Mouse (Mus musculus) MEL (cell line): ENCODE measurements at regions not wholly inside any gene's neighbourhood (a gene's known extent, or its start where the extent isn't known, plus 50 kb on each side); places are given as distances from the start of the nearest gene placed in this dataset.

ENCODE experiments used
- DNase-seq: peaks from one replicate; pipeline ENCODE4 v3.0.0; 2011; ENCODE audit warnings: low read depth, low spot score
- H3K27ac ChIP-seq: 2 replicates; pipeline ENCODE4 v1.5.1; 2012; ENCODE audit warnings: low read depth, mild to moderate bottlenecking, control low read depth, low read length, moderate library complexity; ENCODE audit not compliant: control insufficient read depth
- H3K27me3 ChIP-seq, 2 experiments: fragments of 150-350 bp in 1 of 2; sonication (generic) in 1 of 2; 2 replicates each; pipeline ENCODE4 v1.6.1; 2012; ENCODE audit warnings: low read length in 2 of 2, mild to moderate bottlenecking in 2 of 2, improper control_type of control experiment in 1 of 2, moderate library complexity in 1 of 2; ENCODE audit not compliant: insufficient read depth in 2 of 2, control insufficient read depth in 1 of 2
- H3K36me3 ChIP-seq, 2 experiments: 2 replicates each; pipeline ENCODE4 v1.6.1; 2012 to 2014; ENCODE audit warnings: low read length in 2 of 2, improper control_type of control experiment in 1 of 2, inconsistent platforms in 1 of 2, mild to moderate bottlenecking in 1 of 2; ENCODE audit not compliant: insufficient read depth in 2 of 2, control insufficient read depth in 1 of 2
- H3K4me1 ChIP-seq, 2 experiments: fragments of 150-350 bp in 1 of 2; sonication (generic) in 1 of 2; 2 replicates each; pipeline ENCODE4 v1.6.1; 2012; ENCODE audit warnings: low read length in 2 of 2, improper control_type of control experiment in 1 of 2, mild to moderate bottlenecking in 1 of 2; ENCODE audit not compliant: insufficient read depth in 2 of 2, control insufficient read depth in 1 of 2
- H3K4me3 ChIP-seq, 2 experiments: fragments of 150-350 bp in 1 of 2; sonication (generic) in 1 of 2; 2 replicates each; pipeline ENCODE4 v1.5.1; 2012; ENCODE audit warnings: low read depth in 2 of 2, low read length in 2 of 2, mild to moderate bottlenecking in 2 of 2, moderate library complexity in 2 of 2, control low read depth in 1 of 2, improper control_type of control experiment in 1 of 2; ENCODE audit not compliant: control insufficient read depth in 1 of 2, insufficient read depth in 1 of 2
- H3K79me2 ChIP-seq: 2 replicates; pipeline ENCODE4 v1.6.1; 2012; ENCODE audit warnings: mild to moderate bottlenecking, low read length, moderate library complexity; ENCODE audit not compliant: control insufficient read depth, poor library complexity, insufficient read depth
- H3K9ac ChIP-seq: 2 replicates; pipeline ENCODE4 v1.6.1; 2012; ENCODE audit warnings: low read depth, mild to moderate bottlenecking, control low read depth, low read length, moderate library complexity; ENCODE audit not compliant: control insufficient read depth, poor library complexity, severe bottlenecking
- H3K9me3 ChIP-seq: fragments of 150-350 bp; sonication (generic); replicated peaks from 2 replicates; pipeline ENCODE4 v1.6.1; 2012; ENCODE audit warnings: mild to moderate bottlenecking, low read length, improper control_type of control experiment, moderate library complexity; ENCODE audit not compliant: insufficient read depth
- CHD1 ChIP-seq: IDR thresholded peaks from 2 replicates; pipeline ENCODE4 v1.6.1; 2012; ENCODE audit warnings: low read depth, mild to moderate bottlenecking, inconsistent platforms, low read length, improper control_type of control experiment
- CHD2 ChIP-seq: IDR thresholded peaks from 2 replicates; pipeline ENCODE4 v1.6.1; 2011; ENCODE audit warnings: low read length, improper control_type of control experiment
- ELF1 ChIP-seq: IDR thresholded peaks from 2 replicates; pipeline ENCODE4 v1.6.1; 2014; ENCODE audit warnings: low read depth, mild to moderate bottlenecking, inconsistent platforms, low read length, improper control_type of control experiment, moderate library complexity
- HCFC1 ChIP-seq: IDR thresholded peaks from 2 replicates; pipeline ENCODE4 v1.6.1; 2012; ENCODE audit warnings: low read depth, mild to moderate bottlenecking, inconsistent platforms, low read length, improper control_type of control experiment, moderate library complexity
- MEF2A ChIP-seq: IDR thresholded peaks from 2 replicates; pipeline ENCODE4 v1.6.1; 2014; ENCODE audit warnings: low read depth, mild to moderate bottlenecking, inconsistent platforms, low read length, improper control_type of control experiment; ENCODE audit not compliant: poor library complexity, insufficient replicate concordance, severe bottlenecking; ENCODE audit errors: extremely low read depth
- MYB ChIP-seq: IDR thresholded peaks from 2 replicates; pipeline ENCODE4 v1.6.1; 2011; ENCODE audit warnings: mild to moderate bottlenecking, low read depth, low read length, improper control_type of control experiment
- MYC ChIP-seq: IDR thresholded peaks from 2 replicates; pipeline ENCODE4 v1.6.1; 2011; ENCODE audit warnings: low read depth, mild to moderate bottlenecking, low read length, improper control_type of control experiment, moderate library complexity
- POLR2AphosphoS5 ChIP-seq: IDR thresholded peaks from 2 replicates; pipeline ENCODE4 v1.6.1; 2012; ENCODE audit warnings: low read depth, borderline replicate concordance, mild to moderate bottlenecking, inconsistent platforms, low read length, moderate library complexity, mixed read lengths
- TAL1 ChIP-seq: IDR thresholded peaks from 2 replicates; pipeline ENCODE4 v1.6.1; 2012; ENCODE audit warnings: mild to moderate bottlenecking, inconsistent platforms, low read length, moderate library complexity, mixed read lengths
- USF1 ChIP-seq: IDR thresholded peaks from 2 replicates; pipeline ENCODE4 v1.6.1; 2014; ENCODE audit warnings: low read depth, mild to moderate bottlenecking, inconsistent platforms, low read length, improper control_type of control experiment, moderate library complexity
- ZC3H11A ChIP-seq: IDR thresholded peaks from 2 replicates; pipeline ENCODE4 v1.6.1; 2012; ENCODE audit warnings: low read depth, mild to moderate bottlenecking, inconsistent platforms, low read length, improper control_type of control experiment

- H3K27ac ChIP-seq, result no peak overlapping the region
- H3K9ac ChIP-seq, result no peak overlapping the region
- H3K4me1 ChIP-seq, result no peaks in the 10 kb centered on the region
- no peaks in the 10 kb centered on the region for H3K79me2 ChIP-seq
- no peaks in the 10 kb centered on the region; a peak in 1 of 4 replicates for H3K27me3 ChIP-seq
- H3K9me3 ChIP-seq, result no peaks in the 10 kb centered on the region
- TF ChIP-seq MEF2A (no peak), TAL1 (no peak)
- no peak for DNase-seq
- no peak overlapping the region for H3K4me3 ChIP-seq
- H3K36me3 ChIP-seq, result no peaks in the 10 kb centered on the region
Measured at GRCm38 (mm10) chr11:44185218-44185890, 214.5 kb upstream of the Il12b start.

- H3K9me3 ChIP-seq, result no peaks in the 10 kb centered on the region
- H3K27me3 ChIP-seq, result no peaks in the 10 kb centered on the region; a peak in 1 of 4 replicates
- H3K4me1 ChIP-seq, result no peaks in the 10 kb centered on the region
- no peak overlapping the region for H3K9ac ChIP-seq
- no peak overlapping the region for H3K4me3 ChIP-seq
- no peaks in the 10 kb centered on the region for H3K36me3 ChIP-seq
- no peak overlapping the region for H3K27ac ChIP-seq
- no peak for DNase-seq
- TF ChIP-seq ELF1, result no peak
- TF ChIP-seq USF1, result no peak
- TF ChIP-seq CHD1, result no peak
- no peak for TF ChIP-seq CHD2
- TF ChIP-seq ZC3H11A, result no peak
- no peak for TF ChIP-seq POLR2AphosphoS5
- TF ChIP-seq HCFC1, result no peak
- no peaks in the 10 kb centered on the region for H3K79me2 ChIP-seq
Measured at GRCm38 (mm10) chr11:44188202-44188601, 211.7 kb upstream of the Il12b start.

GRCm38 (mm10) chr11:44193806-44194205 is 206.1 kb upstream of the Il12b start:
- TF ChIP-seq POLR2AphosphoS5, result no peak
- no peak for TF ChIP-seq MYB
- TF ChIP-seq MYC, result no peak
- no peaks in the 10 kb centered on the region for H3K36me3 ChIP-seq
- no peaks in the 10 kb centered on the region for H3K4me1 ChIP-seq
- H3K4me3 ChIP-seq, result no peak overlapping the region
- no peaks in the 10 kb centered on the region for H3K27me3 ChIP-seq
- H3K79me2 ChIP-seq, result no peaks in the 10 kb centered on the region
- H3K9me3 ChIP-seq, result no peaks in the 10 kb centered on the region
- H3K27ac ChIP-seq, result no peak overlapping the region
- no peak overlapping the region for H3K9ac ChIP-seq
- DNase-seq, result no peak
